Mouse (Mus musculus) regulatory T cell (primary cell): ENCODE measurements around the gene Des.

Source experiments
- in situ Hi-C: fragments of 300-600 bp; cut with MboI, MseI; formaldehyde crosslinking; loops from one replicate; pipeline ENCODE4 v1.15.1; 2025; ENCODE audit warnings: high pct_unique_total_duplicates

Gene Des

DNA sequence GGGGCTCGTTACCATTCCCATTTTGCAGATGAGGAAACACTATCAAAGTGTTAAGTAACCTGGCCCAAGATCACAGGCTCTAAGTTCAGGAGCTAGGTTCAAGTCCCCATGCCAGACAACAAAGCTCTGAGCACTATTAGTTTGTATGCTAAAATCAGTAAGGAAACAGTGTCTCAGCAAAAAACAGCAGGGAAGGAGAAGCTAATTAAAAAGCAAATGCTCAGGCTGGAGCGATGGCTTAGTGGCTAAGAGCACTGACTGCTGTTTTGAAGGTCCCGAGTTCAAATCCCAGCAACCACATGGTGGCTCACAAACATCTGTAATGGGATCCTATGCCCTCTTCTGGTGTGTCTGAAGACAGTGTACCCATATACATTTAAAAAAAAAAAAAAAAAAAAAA is 52.1 kb downstream of the Des start:
- in situ Hi-C loops, result no loop called here

DNA sequence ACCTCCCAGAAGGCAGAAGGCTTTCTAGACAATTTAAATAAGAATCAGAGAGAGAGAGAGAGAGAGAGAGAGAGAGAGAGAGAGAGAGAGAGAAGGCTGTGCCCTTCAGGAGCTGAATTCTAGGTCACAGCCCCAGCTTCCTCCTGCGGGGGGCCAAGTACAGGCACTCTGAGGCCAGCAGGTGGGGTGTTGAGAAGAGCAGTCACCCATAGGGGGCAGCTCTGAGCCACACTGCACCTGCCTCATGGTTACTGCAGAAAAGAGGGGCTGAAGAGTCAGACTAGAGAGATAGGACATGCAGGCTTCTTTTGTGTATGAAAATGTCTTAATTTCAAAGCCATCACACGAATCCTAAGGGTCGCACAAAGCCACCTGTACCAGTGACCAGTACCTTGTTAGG is 53.6 kb downstream of the Des start:
- in situ Hi-C loops, result no loop called here
